In genomic region chr8:71629781-71630212, GRCm38 (mm10) we compare ENCODE assay signal across 8 mouse cellular contexts. TPM values are rescaled to one million over a fixed set of nuclear protein-coding genes. Genes with fewer than 3 reads are reported as not detected.
DNase-seq lines count a peak whose midpoint lies in the region; ATAC-seq and TF ChIP-seq lines count a peak whose summit lies in the region.

No protein-coding gene starts in this region.

- TF ChIP-seq POLR2A in bone marrow, adult 2 months (IDR thresholded peaks at IDR 0.05; ENCODE audit: borderline replicate concordance, control insufficient read depth, low read depth, low read length), result no peak; the same call in 1 of the 2 replicates

- H3K36me3 ChIP-seq in forebrain, embryonic 16.5 days (ENCODE audit: control insufficient read depth, insufficient read depth), result no peaks in the 10 kb centered on the region
- H3K36me3 ChIP-seq in hindbrain, embryonic 14.5 days (replicated peaks; ENCODE audit: control insufficient read depth, insufficient read depth), result peaks cover 12% of the 10 kb centered on the region
- H3K36me3 ChIP-seq in liver, embryonic 11.5 days (ENCODE audit: control insufficient read depth, insufficient read depth, low read length), result no peaks in the 10 kb centered on the region; the same call in 1 of the 2 replicates
- H3K36me3 ChIP-seq in neural tube, embryonic 14.5 days (ENCODE audit: control insufficient read depth, insufficient read depth, low read length), result no peaks in the 10 kb centered on the region; the same call in 1 of the 2 replicates

- 4% methylated on average over 25 of the region's 25 CpGs for WGBS in bone marrow, adult 2 months
- 3% methylated on average over 25 of the region's 25 CpGs for WGBS in forebrain, embryonic 16.5 days
- 3% methylated on average over 25 of the region's 25 CpGs for WGBS in hindbrain, embryonic 14.5 days
- 5% methylated on average over 25 of the region's 25 CpGs for WGBS in liver, embryonic 11.5 days
- WGBS in neural tube, embryonic 14.5 days, result 5% methylated on average over 25 of the region's 25 CpGs

- H3K4me3 ChIP-seq in bone marrow, adult 2 months (replicated peaks; ENCODE audit: control insufficient read depth, low read depth, low read length), result peak overlapping the region; percentile 78
- H3K4me3 ChIP-seq in forebrain, embryonic 16.5 days (replicated peaks; ENCODE audit: low read length), result peak overlapping the region; percentile 53
- H3K4me3 ChIP-seq in hindbrain, embryonic 14.5 days (replicated peaks; ENCODE audit: low read length), result peak overlapping the region; percentile 43
- peak overlapping the region; percentile 59 for H3K4me3 ChIP-seq in liver, embryonic 11.5 days (ENCODE audit: low read depth, low read length)
- peak overlapping the region; percentile 39 for H3K4me3 ChIP-seq in neural tube, embryonic 14.5 days (ENCODE audit: low read depth, low read length)

- no peaks in the 10 kb centered on the region for H3K9me3 ChIP-seq in forebrain, embryonic 16.5 days (ENCODE audit: control insufficient read depth, low read length)
- H3K9me3 ChIP-seq in hindbrain, embryonic 14.5 days (ENCODE audit: control insufficient read depth, low read length), result 0 out of 2 replicates have a peak, but pooled peaks cover 3% of the 10 kb centered on the region
- no peaks in the 10 kb centered on the region for H3K9me3 ChIP-seq in liver, embryonic 11.5 days (ENCODE audit: control insufficient read depth, low read length)
- H3K9me3 ChIP-seq in neural tube, embryonic 14.5 days (ENCODE audit: control insufficient read depth, low read length), result no peaks in the 10 kb centered on the region

- H3K9ac ChIP-seq in forebrain, embryonic 16.5 days (replicated peaks; ENCODE audit: low read depth, low read length), result peak overlapping the region; percentile 67
- H3K9ac ChIP-seq in hindbrain, embryonic 14.5 days, result peak overlapping the region; percentile 68
- H3K9ac ChIP-seq in liver, embryonic 11.5 days (ENCODE audit: low read depth, low read length), result peak overlapping the region; percentile 53
- peak overlapping the region; percentile 66 for H3K9ac ChIP-seq in neural tube, embryonic 14.5 days (replicated peaks; ENCODE audit: low read depth, low read length)

- no peak for TF ChIP-seq CTCF in bone marrow, adult 2 months (IDR thresholded peaks at IDR 0.05; ENCODE audit: control insufficient read depth, insufficient read depth, low read length)

- peaks cover 8% of the 10 kb centered on the region for H3K27me3 ChIP-seq in forebrain, embryonic 16.5 days (replicated peaks; ENCODE audit: control insufficient read depth, insufficient read depth, low read length)
- H3K27me3 ChIP-seq in hindbrain, embryonic 14.5 days (ENCODE audit: control insufficient read depth, insufficient read depth, low read length), result peaks cover 16% of the 10 kb centered on the region
- peaks cover 37% of the 10 kb centered on the region for H3K27me3 ChIP-seq in liver, embryonic 11.5 days (replicated peaks; ENCODE audit: control insufficient read depth, insufficient read depth, low read length)
- no peaks in the 10 kb centered on the region for H3K27me3 ChIP-seq in neural tube, embryonic 14.5 days (ENCODE audit: control insufficient read depth, insufficient read depth, low read length)

- ATAC-seq in forebrain, embryonic 16.5 days, result peak; percentile 19
- ATAC-seq in hindbrain, embryonic 14.5 days (ENCODE audit: low FRiP score), result peak; percentile 35
- peak; percentile 29 for ATAC-seq in liver, embryonic 11.5 days (replicated peaks; ENCODE audit: low FRiP score)
- peak; percentile 31 for ATAC-seq in neural tube, embryonic 14.5 days (ENCODE audit: low read depth)

- no peak overlapping the region; the same call in 1 of the 2 replicates for H3K27ac ChIP-seq in bone marrow, adult 2 months (ENCODE audit: control insufficient read depth, insufficient read depth, low read depth, low read length, poor library complexity)
- no peak overlapping the region for H3K27ac ChIP-seq in forebrain, embryonic 16.5 days (ENCODE audit: low read length)
- H3K27ac ChIP-seq in hindbrain, embryonic 14.5 days, result peak overlapping the region; percentile 68
- no peak overlapping the region; the same call in 1 of the 2 replicates for H3K27ac ChIP-seq in liver, embryonic 11.5 days (ENCODE audit: low read depth, low read length)
- peak overlapping the region; percentile 80; the same call in 1 of the 2 replicates for H3K27ac ChIP-seq in neural tube, embryonic 14.5 days (ENCODE audit: low read depth, low read length)

- peaks cover 1% of the 10 kb centered on the region for H3K4me1 ChIP-seq in bone marrow, adult 2 months (ENCODE audit: control insufficient read depth, insufficient read depth, low read length)
- peaks cover 13% of the 10 kb centered on the region for H3K4me1 ChIP-seq in forebrain, embryonic 16.5 days (replicated peaks; ENCODE audit: control insufficient read depth, insufficient read depth, low read length)
- H3K4me1 ChIP-seq in hindbrain, embryonic 14.5 days (replicated peaks; ENCODE audit: control insufficient read depth, insufficient read depth, low read length), result peaks cover 21% of the 10 kb centered on the region
- peaks cover 25% of the 10 kb centered on the region for H3K4me1 ChIP-seq in liver, embryonic 11.5 days (replicated peaks; ENCODE audit: control insufficient read depth, insufficient read depth, low read length)
- H3K4me1 ChIP-seq in neural tube, embryonic 14.5 days (ENCODE audit: control insufficient read depth, insufficient read depth, low read length), result peaks cover 10% of the 10 kb centered on the region

- peak overlapping the region; percentile 81 for H3K4me2 ChIP-seq in forebrain, embryonic 16.5 days (ENCODE audit: low read length)
- peak overlapping the region; percentile 88 for H3K4me2 ChIP-seq in hindbrain, embryonic 14.5 days (replicated peaks)
- peak overlapping the region; percentile 93 for H3K4me2 ChIP-seq in liver, embryonic 11.5 days
- H3K4me2 ChIP-seq in neural tube, embryonic 14.5 days (ENCODE audit: low read depth, low read length), result peak overlapping the region; percentile 92

- peak; percentile 53 for DNase-seq in cerebellum, adult 11 months
- no peak for DNase-seq in cerebellum, postnatal 36 days
- DNase-seq in hindbrain, embryonic 14.5 days (ENCODE audit: low spot score), result no peak
- peak; percentile 60 for DNase-seq in liver, embryonic 11.5 days (ENCODE audit: low spot score)
- DNase-seq in frontal cortex, postnatal 14 days (ENCODE audit: low spot score in 2 of 2), result no peak

RNA-seq across cellular contexts. Expression of gene Colgalt1, which starts 19.0 kb away (rescaled TPM):
- 31.8 and 53.0 TPM in 2 replicates for polyA plus RNA-seq in bone marrow, adult 2 months (2011; ENCODE audit: insufficient read depth, insufficient read length, low replicate concordance, missing spikeins)
- 60.4 and 63.6 TPM in 2 replicates for polyA plus RNA-seq in forebrain, embryonic 16.5 days (2015; fragmentation: Nextera tagmentation; extraction: Ambion mirVana)
- 62.4 and 66.0 TPM in 2 replicates for polyA plus RNA-seq in hindbrain, embryonic 14.5 days (2014; fragmentation: Nextera tagmentation; extraction: Ambion mirVana)
- polyA plus RNA-seq in liver, embryonic 11.5 days (2014; fragmentation: Nextera tagmentation; extraction: Ambion mirVana), result 45.2 and 45.4 TPM in 2 replicates
- 71.9 and 78.5 TPM in 2 replicates for polyA plus RNA-seq in neural tube, embryonic 14.5 days (2014; fragmentation: Nextera tagmentation; extraction: Ambion mirVana)

RNA-seq across cellular contexts. Expression of gene Fam129c, which starts 32.3 kb away (rescaled TPM):
- polyA plus RNA-seq in bone marrow, adult 2 months (2011; ENCODE audit: insufficient read depth, insufficient read length, low replicate concordance, missing spikeins), result 67.8 and 106 TPM in 2 replicates
- 6.2 and 8.4 TPM in 2 replicates for polyA plus RNA-seq in forebrain, embryonic 16.5 days (2015; fragmentation: Nextera tagmentation; extraction: Ambion mirVana)
- polyA plus RNA-seq in hindbrain, embryonic 14.5 days (2014; fragmentation: Nextera tagmentation; extraction: Ambion mirVana), result 5.2 and 5.7 TPM in 2 replicates
- 0.88 and 3.8 TPM in 2 replicates for polyA plus RNA-seq in liver, embryonic 11.5 days (2014; fragmentation: Nextera tagmentation; extraction: Ambion mirVana)
- polyA plus RNA-seq in neural tube, embryonic 14.5 days (2014; fragmentation: Nextera tagmentation; extraction: Ambion mirVana), result 7.5 and 9.3 TPM in 2 replicates

RNA-seq across cellular contexts. Expression of gene Pgls, which starts 37.8 kb away (rescaled TPM):
- polyA plus RNA-seq in bone marrow, adult 2 months (2011; ENCODE audit: insufficient read depth, insufficient read length, low replicate concordance, missing spikeins), result 111 and 147 TPM in 2 replicates
- polyA plus RNA-seq in forebrain, embryonic 16.5 days (2015; fragmentation: Nextera tagmentation; extraction: Ambion mirVana), result 167 and 189 TPM in 2 replicates
- 243 and 246 TPM in 2 replicates for polyA plus RNA-seq in hindbrain, embryonic 14.5 days (2014; fragmentation: Nextera tagmentation; extraction: Ambion mirVana)
- polyA plus RNA-seq in liver, embryonic 11.5 days (2014; fragmentation: Nextera tagmentation; extraction: Ambion mirVana), result 200 TPM in 2 replicates
- 239 and 259 TPM in 2 replicates for polyA plus RNA-seq in neural tube, embryonic 14.5 days (2014; fragmentation: Nextera tagmentation; extraction: Ambion mirVana)

RNA-seq across cellular contexts. Expression of gene Unc13a, which starts 41.8 kb away (rescaled TPM):
- polyA plus RNA-seq in bone marrow, adult 2 months (2011; ENCODE audit: insufficient read depth, insufficient read length, low replicate concordance, missing spikeins), result 0.18 TPM in 1 of 2 replicates, not detected in the other
- 23.1 and 33.6 TPM in 2 replicates for polyA plus RNA-seq in forebrain, embryonic 16.5 days (2015; fragmentation: Nextera tagmentation; extraction: Ambion mirVana)
- 16.6 and 16.7 TPM in 2 replicates for polyA plus RNA-seq in hindbrain, embryonic 14.5 days (2014; fragmentation: Nextera tagmentation; extraction: Ambion mirVana)
- 0.41 and 0.45 TPM in 2 replicates for polyA plus RNA-seq in liver, embryonic 11.5 days (2014; fragmentation: Nextera tagmentation; extraction: Ambion mirVana)
- polyA plus RNA-seq in neural tube, embryonic 14.5 days (2014; fragmentation: Nextera tagmentation; extraction: Ambion mirVana), result 17.8 and 20.6 TPM in 2 replicates

RNA-seq across cellular contexts. Expression of gene Jak3, which starts 46.3 kb away (rescaled TPM):
- polyA plus RNA-seq in bone marrow, adult 2 months (2011; ENCODE audit: insufficient read depth, insufficient read length, low replicate concordance, missing spikeins), result 7.5 and 15.6 TPM in 2 replicates
- polyA plus RNA-seq in forebrain, embryonic 16.5 days (2015; fragmentation: Nextera tagmentation; extraction: Ambion mirVana), result 3.4 and 4.1 TPM in 2 replicates
- 5.4 TPM in 2 replicates for polyA plus RNA-seq in hindbrain, embryonic 14.5 days (2014; fragmentation: Nextera tagmentation; extraction: Ambion mirVana)
- polyA plus RNA-seq in liver, embryonic 11.5 days (2014; fragmentation: Nextera tagmentation; extraction: Ambion mirVana), result 10.1 and 11.0 TPM in 2 replicates
- 2.8 and 4.1 TPM in 2 replicates for polyA plus RNA-seq in neural tube, embryonic 14.5 days (2014; fragmentation: Nextera tagmentation; extraction: Ambion mirVana)

Comparison
In these comparisons a context has a peak if more than half of its experiments do, and no peak if none do; other contexts are left out.
1. DNase-seq: peak in cerebellum, adult 11 months (single experiment) and liver, embryonic 11.5 days (single experiment); none in cerebellum, postnatal 36 days (0 of 2), hindbrain, embryonic 14.5 days (single experiment) and frontal cortex, postnatal 14 days (0 of 2).
2. H3K27ac ChIP-seq: peak in hindbrain, embryonic 14.5 days (single experiment) and neural tube, embryonic 14.5 days (single experiment); none in bone marrow, adult 2 months (single experiment), forebrain, embryonic 16.5 days (single experiment) and liver, embryonic 11.5 days (single experiment).
3. Peak in every context shown above with its lines, with median percentiles within 50 percentile points of each other: H3K4me3 ChIP-seq, ATAC-seq, H3K4me2 ChIP-seq and H3K9ac ChIP-seq.